Mouse (Mus musculus): Measurements from ENCODE around the gene Lamc3. TPM values are rescaled to one million over a fixed set of nuclear protein-coding genes. Genes with fewer than 3 reads are reported as not detected.
"Not testable (repeated sequence)": the region's sequence is repeated elsewhere in the genome, so short reads cannot be mapped to it uniquely, and the experiment has no call there.

Lamc3 gene
- total RNA-seq, 2 experiments from 2014 or later: not detected

- no peak for ATAC-seq (replicated peaks; ENCODE audit: low FRiP score, poor library complexity, severe bottlenecking)
Observed at GRCm38 (mm10) chr2:31870683-31871082, 16.4 kb upstream of the Lamc3 start.

GRCm38 (mm10) chr2:31874290-31874855 lies 12.7 kb upstream of the Lamc3 start:
- ATAC-seq (replicated peaks; ENCODE audit: low FRiP score, poor library complexity, severe bottlenecking): no peak

- no peak for ATAC-seq (replicated peaks; ENCODE audit: low FRiP score, poor library complexity, severe bottlenecking)
Observed at GRCm38 (mm10) chr2:31876446-31876845, 10.6 kb upstream of the Lamc3 start.

- ATAC-seq (replicated peaks; ENCODE audit: low FRiP score, poor library complexity, severe bottlenecking): no peak
Observed at GRCm38 (mm10) chr2:31878610-31879009, 8.5 kb upstream of the Lamc3 start.

GRCm38 (mm10) chr2:31880868-31881267 lies 6.2 kb upstream of the Lamc3 start:
- ATAC-seq (replicated peaks; ENCODE audit: low FRiP score, poor library complexity, severe bottlenecking): no peak

- no peak for ATAC-seq (replicated peaks; ENCODE audit: low FRiP score, poor library complexity, severe bottlenecking)
Observed at GRCm38 (mm10) chr2:31883061-31883460, 4.0 kb upstream of the Lamc3 start.

- ATAC-seq (replicated peaks; ENCODE audit: low FRiP score, poor library complexity, severe bottlenecking): no peak
Observed at GRCm38 (mm10) chr2:31884806-31885205, 2.3 kb upstream of the Lamc3 start.

GRCm38 (mm10) chr2:31888871-31889270 lies 1.8 kb downstream of the Lamc3 start:
- no peak for ATAC-seq (replicated peaks; ENCODE audit: low FRiP score, poor library complexity, severe bottlenecking)

GRCm38 (mm10) chr2:31891219-31891618 lies 4.1 kb downstream of the Lamc3 start:
- ATAC-seq (replicated peaks; ENCODE audit: low FRiP score, poor library complexity, severe bottlenecking): no peak

- ATAC-seq (replicated peaks; ENCODE audit: low FRiP score, poor library complexity, severe bottlenecking): no peak
Observed at GRCm38 (mm10) chr2:31893110-31893669, 6.1 kb downstream of the Lamc3 start.

GRCm38 (mm10) chr2:31894221-31894870 lies 7.3 kb downstream of the Lamc3 start:
- no peak for ATAC-seq (replicated peaks; ENCODE audit: low FRiP score, poor library complexity, severe bottlenecking)

- ATAC-seq (replicated peaks; ENCODE audit: low FRiP score, poor library complexity, severe bottlenecking): no peak
Observed at GRCm38 (mm10) chr2:31900932-31901331, 13.8 kb downstream of the Lamc3 start.

GRCm38 (mm10) chr2:31901659-31902362 lies 14.7 kb downstream of the Lamc3 start:
- ATAC-seq (replicated peaks; ENCODE audit: low FRiP score, poor library complexity, severe bottlenecking): peak; percentile 59

- no peak for ATAC-seq (replicated peaks; ENCODE audit: low FRiP score, poor library complexity, severe bottlenecking)
Observed at GRCm38 (mm10) chr2:31904089-31904488, 17.0 kb downstream of the Lamc3 start.

GRCm38 (mm10) chr2:31904622-31905021 lies 17.5 kb downstream of the Lamc3 start:
- ATAC-seq (replicated peaks; ENCODE audit: low FRiP score, poor library complexity, severe bottlenecking): no peak

- 0 out of 2 replicates have a peak, but pooled peaks have one; percentile 20 for ATAC-seq (replicated peaks; ENCODE audit: low FRiP score, poor library complexity, severe bottlenecking)
Observed at GRCm38 (mm10) chr2:31905682-31906081, 18.6 kb downstream of the Lamc3 start.

GRCm38 (mm10) chr2:31906407-31906806 lies 19.3 kb downstream of the Lamc3 start:
- no peak for ATAC-seq (replicated peaks; ENCODE audit: low FRiP score, poor library complexity, severe bottlenecking)

GRCm38 (mm10) chr2:31912575-31912974 lies 25.5 kb downstream of the Lamc3 start:
- no peak for ATAC-seq (replicated peaks; ENCODE audit: low FRiP score, poor library complexity, severe bottlenecking)

GRCm38 (mm10) chr2:31914213-31914612 lies 27.1 kb downstream of the Lamc3 start:
- not testable (repeated sequence) for ATAC-seq (replicated peaks; ENCODE audit: low FRiP score, poor library complexity, severe bottlenecking)

- ATAC-seq (replicated peaks; ENCODE audit: low FRiP score, poor library complexity, severe bottlenecking): peak; percentile 78
Observed at GRCm38 (mm10) chr2:31915112-31915511, 28.0 kb downstream of the Lamc3 start.

- ATAC-seq (replicated peaks; ENCODE audit: low FRiP score, poor library complexity, severe bottlenecking): no peak
Observed at GRCm38 (mm10) chr2:31917636-31918035, 30.5 kb downstream of the Lamc3 start.
